Mouse (Mus musculus) forebrain, embryonic 10.5 days (tissue): ENCODE results near the gene Tpbgl. TPM values are rescaled to one million over a fixed set of nuclear protein-coding genes. Genes with fewer than 3 reads are reported as not detected.

Experiments
- DNase-seq: peaks from one replicate; pipeline ENCODE4 v3.0.0-alpha.2; 2017; ENCODE audit warnings: low spot score; ENCODE audit errors: extremely low spot score
- H3K27ac ChIP-seq: fragments of 300-500 bp; sonication (generic); 2 replicates; pipeline ENCODE4 v1.5.1; 2016; ENCODE audit warnings: mild to moderate bottlenecking
- H3K27me3 ChIP-seq: fragments of 300-500 bp; sonication (generic); 2 replicates; pipeline ENCODE4 v1.6.1; 2016; ENCODE audit warnings: mild to moderate bottlenecking; ENCODE audit not compliant: poor library complexity, severe bottlenecking
- H3K36me3 ChIP-seq: fragments of 300-500 bp; sonication (generic); replicated peaks from 2 replicates; pipeline ENCODE4 v1.6.1; 2016; ENCODE audit warnings: mild to moderate bottlenecking, moderate library complexity
- H3K4me1 ChIP-seq: fragments of 300-500 bp; sonication (generic); 2 replicates; pipeline ENCODE4 v1.6.1; 2016
- H3K4me3 ChIP-seq: fragments of 300-500 bp; sonication (generic); 2 replicates; pipeline ENCODE4 v1.5.1; 2016; ENCODE audit warnings: mild to moderate bottlenecking, moderate library complexity
- H3K9me3 ChIP-seq: fragments of 300-500 bp; sonication (generic); 2 replicates; pipeline ENCODE4 v1.6.1; 2016; ENCODE audit warnings: mild to moderate bottlenecking, moderate library complexity
- WGBS: fragments of 180-500 bp; shearing (Covaris S2); methylation state at CpG from one replicate; pipeline ENCODE4 v1.1.7; 2016; 5-methylcytosine and 5-hydroxymethylcytosine counted together
- polyA plus RNA-seq: library from polyadenylated mRNA; unstranded; fragments of >200 nt; fragmentation: Nextera tagmentation; extraction: Ambion mirVana; gene quantifications from 2 replicates; pipeline ENCODE4 v1.2.1, GENCODE M21; 2016

Tpbgl gene
- polyA plus RNA-seq, 1 experiment from 2014 or later = 0.10 TPM

DNA sequence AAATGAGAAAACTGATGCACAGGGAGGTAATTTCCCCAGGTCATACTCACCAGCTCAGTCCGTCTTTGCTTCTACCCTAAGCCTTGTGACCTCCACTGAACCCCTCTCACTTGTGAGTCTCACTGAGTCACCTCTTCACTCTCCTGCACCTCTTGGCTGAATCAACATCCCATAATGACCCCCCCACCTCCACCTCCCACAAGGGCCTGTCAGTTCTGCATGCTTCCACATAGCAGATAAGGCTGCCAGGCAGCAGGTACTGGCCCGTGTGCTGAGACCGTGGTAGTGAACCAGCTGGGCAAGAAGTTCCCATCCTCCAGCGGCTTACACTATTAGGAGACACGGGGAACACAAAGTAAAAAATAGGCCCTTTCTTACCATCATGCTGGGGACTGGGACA, 36.3 kb downstream of the Tpbgl start:
- Histone ChIP-seq H3K4me3 (no peak overlapping the region), H3K27me3 (peaks cover 20% of the 10 kb centered on the region; the same call in 1 of the 2 replicates), H3K9me3 (no peaks in the 10 kb centered on the region), H3K27ac (no peak overlapping the region), H3K36me3 (peaks cover 36% of the 10 kb centered on the region), H3K4me1 (peaks cover 29% of the 10 kb centered on the region)
- no peak for DNase-seq
- WGBS = 73% methylated on average over 5 of the region's 5 CpGs

DNA sequence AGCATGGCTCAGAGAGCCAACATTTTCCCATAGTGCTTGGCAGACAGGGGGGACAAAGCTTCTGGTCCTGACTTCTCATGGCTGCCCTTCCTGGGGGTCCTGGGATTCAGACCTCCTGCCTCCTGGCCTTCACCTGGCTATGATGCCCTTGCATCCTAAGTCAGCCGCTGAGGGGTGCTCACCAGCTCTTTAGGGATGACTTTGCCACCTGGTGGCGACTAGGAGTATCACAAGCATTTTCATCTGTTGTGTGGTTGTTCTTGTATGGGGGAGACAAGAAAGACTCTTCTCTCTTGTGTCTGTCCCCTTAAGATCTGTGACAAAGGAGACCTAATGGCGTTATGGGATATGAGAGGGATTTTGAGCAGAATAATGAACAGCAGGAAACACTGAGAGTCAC, 36.8 kb downstream of the Tpbgl start:
- WGBS = 8% methylated on average over 3 of the region's 3 CpGs
- peaks cover 29% of the 10 kb centered on the region for H3K4me1 ChIP-seq
- H3K4me3 ChIP-seq = no peak overlapping the region
- DNase-seq = peak; percentile 64
- no peaks in the 10 kb centered on the region for H3K9me3 ChIP-seq
- peaks cover 20% of the 10 kb centered on the region; the same call in 1 of the 2 replicates for H3K27me3 ChIP-seq
- H3K36me3 ChIP-seq = peaks cover 35% of the 10 kb centered on the region
- H3K27ac ChIP-seq = no peak overlapping the region

DNA sequence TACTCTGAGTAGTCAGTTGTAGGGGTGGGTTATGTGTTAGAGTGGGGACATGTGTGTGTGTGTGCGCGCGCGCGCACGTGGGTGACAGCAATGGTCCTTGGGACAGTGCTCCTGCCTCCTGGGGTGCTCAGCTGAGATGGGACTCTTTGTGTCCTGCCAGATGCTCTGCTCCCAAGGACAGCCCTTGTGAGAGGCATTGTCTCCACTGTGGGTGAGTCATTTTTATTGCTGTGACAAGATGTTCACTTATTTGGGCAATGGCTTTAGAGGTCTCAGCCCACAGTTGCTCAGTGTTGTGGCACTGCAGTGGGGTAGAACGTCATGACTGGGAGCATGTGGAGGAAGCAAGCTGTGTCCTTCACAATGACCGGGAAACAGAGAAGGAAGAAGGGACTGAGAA, 40.9 kb downstream of the Tpbgl start:
- H3K36me3 ChIP-seq = peaks cover 14% of the 10 kb centered on the region
- H3K9me3 ChIP-seq = no peaks in the 10 kb centered on the region
- WGBS = 94% methylated on average over 8 of the region's 8 CpGs
- DNase-seq = no peak
- peaks cover 53% of the 10 kb centered on the region for H3K4me1 ChIP-seq
- peaks cover 28% of the 10 kb centered on the region for H3K27me3 ChIP-seq
- H3K27ac ChIP-seq = no peak overlapping the region
- no peak overlapping the region for H3K4me3 ChIP-seq

DNA sequence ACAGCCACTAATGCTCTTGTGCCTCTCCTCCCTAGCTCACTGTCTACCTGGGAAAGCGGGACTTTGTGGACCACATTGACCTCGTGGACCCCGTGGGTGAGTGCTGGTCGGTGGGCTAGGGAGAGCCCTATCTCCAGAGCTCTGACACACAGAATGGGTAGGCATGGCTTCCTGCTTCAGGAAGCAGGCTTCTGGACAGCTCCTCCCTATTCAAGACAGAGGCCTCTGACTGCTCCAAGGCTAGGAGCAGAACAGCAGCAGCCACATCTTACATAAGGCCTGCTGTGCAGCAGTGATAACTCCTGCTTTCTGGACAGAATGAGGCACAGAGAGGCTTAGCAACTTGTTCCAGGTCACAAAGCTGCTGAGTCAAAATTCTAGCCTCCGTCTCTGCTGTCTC, 43.3 kb downstream of the Tpbgl start:
- H3K27me3 ChIP-seq = peaks cover 46% of the 10 kb centered on the region
- WGBS = 90% methylated on average over 5 of the region's 5 CpGs
- H3K4me1 ChIP-seq = peaks cover 56% of the 10 kb centered on the region
- H3K9me3 ChIP-seq = no peaks in the 10 kb centered on the region
- no peak overlapping the region for H3K27ac ChIP-seq
- H3K4me3 ChIP-seq = no peak overlapping the region
- H3K36me3 ChIP-seq = peaks cover 14% of the 10 kb centered on the region
- DNase-seq = no peak

DNA sequence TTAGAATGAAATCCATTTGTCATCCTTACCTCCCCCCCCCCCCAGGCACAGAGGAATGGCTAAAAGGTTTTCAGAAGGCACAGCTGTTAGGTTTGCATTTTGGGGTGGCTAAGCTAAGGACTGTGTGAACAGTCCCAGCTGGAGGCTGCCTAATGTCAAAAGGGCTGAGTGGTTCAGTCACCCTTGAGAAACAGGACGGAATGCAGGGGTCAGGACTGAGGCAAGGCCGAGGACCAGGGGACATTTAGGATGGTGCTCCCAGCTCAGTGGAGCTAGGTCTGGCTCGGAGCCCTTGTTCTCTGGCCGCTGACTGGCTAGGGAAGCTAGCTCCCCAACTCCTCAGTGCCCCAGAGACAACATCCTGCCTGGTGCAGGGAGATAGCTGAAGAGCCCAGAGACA, 44.0 kb downstream of the Tpbgl start:
- H3K36me3 ChIP-seq = peaks cover 10% of the 10 kb centered on the region
- no peak overlapping the region for H3K27ac ChIP-seq
- DNase-seq = no peak
- peaks cover 40% of the 10 kb centered on the region for H3K27me3 ChIP-seq
- peaks cover 52% of the 10 kb centered on the region for H3K4me1 ChIP-seq
- H3K9me3 ChIP-seq = no peaks in the 10 kb centered on the region
- H3K4me3 ChIP-seq = no peak overlapping the region
- WGBS = 43% methylated on average over 4 of the region's 4 CpGs

DNA sequence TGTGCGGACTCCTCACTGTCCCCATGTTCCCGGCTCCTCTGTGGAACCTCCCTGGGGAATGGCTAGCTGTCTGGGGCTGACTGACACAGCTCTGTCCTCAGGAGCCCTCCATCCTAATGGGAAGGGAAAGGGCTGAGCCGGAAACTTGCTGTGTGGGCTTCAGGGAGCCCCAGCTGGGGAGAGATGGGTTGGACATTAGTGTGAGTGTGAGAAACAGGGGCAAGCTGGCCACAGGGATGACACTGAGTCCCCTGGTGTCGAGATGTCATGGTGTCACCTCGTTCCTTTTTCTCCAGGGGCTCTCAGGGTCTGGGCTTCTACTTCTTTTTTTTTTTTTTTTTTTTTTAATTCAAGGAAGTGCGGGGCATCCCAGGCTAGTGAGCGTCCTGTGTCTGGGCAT, 44.6 kb downstream of the Tpbgl start:
- Histone ChIP-seq H3K9me3 (no peaks in the 10 kb centered on the region), H3K27me3 (peaks cover 36% of the 10 kb centered on the region), H3K4me3 (no peak overlapping the region), H3K4me1 (peaks cover 51% of the 10 kb centered on the region), H3K36me3 (peaks cover 9% of the 10 kb centered on the region; the same call in 1 of the 2 replicates), H3K27ac (no peak overlapping the region)
- DNase-seq = no peak
- WGBS = 68% methylated on average over 7 of the region's 7 CpGs

DNA sequence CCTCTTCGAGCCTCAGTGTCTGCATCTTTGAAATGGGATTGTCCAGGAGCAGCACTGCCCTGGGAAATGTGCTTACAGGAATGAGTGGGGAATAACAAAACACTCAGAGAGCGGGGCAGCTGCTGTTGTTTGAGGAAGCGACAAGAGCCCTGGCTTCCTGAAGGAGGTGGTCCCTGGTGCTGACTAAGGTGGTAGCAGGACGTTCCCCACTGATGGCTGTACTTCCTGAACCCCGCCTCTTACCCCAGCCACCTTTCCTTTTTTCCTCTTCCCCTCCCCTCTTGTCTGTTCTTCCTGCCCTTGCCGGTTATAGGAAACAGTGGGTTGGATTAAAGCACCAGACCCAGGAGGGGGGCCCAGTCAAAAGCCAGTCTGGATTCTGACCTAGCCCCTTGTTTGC, 46.7 kb downstream of the Tpbgl start:
- H3K4me3 ChIP-seq = peak overlapping the region; percentile 40; the same call in 1 of the 2 replicates
- no peak for DNase-seq
- H3K27me3 ChIP-seq = peaks cover 30% of the 10 kb centered on the region
- WGBS = 33% methylated on average over 6 of the region's 6 CpGs
- no peaks in the 10 kb centered on the region for H3K9me3 ChIP-seq
- H3K36me3 ChIP-seq = 0 out of 2 replicates have a peak, but pooled peaks cover 7% of the 10 kb centered on the region
- H3K27ac ChIP-seq = no peak overlapping the region; the same call in 1 of the 2 replicates
- H3K4me1 ChIP-seq = peaks cover 45% of the 10 kb centered on the region

DNA sequence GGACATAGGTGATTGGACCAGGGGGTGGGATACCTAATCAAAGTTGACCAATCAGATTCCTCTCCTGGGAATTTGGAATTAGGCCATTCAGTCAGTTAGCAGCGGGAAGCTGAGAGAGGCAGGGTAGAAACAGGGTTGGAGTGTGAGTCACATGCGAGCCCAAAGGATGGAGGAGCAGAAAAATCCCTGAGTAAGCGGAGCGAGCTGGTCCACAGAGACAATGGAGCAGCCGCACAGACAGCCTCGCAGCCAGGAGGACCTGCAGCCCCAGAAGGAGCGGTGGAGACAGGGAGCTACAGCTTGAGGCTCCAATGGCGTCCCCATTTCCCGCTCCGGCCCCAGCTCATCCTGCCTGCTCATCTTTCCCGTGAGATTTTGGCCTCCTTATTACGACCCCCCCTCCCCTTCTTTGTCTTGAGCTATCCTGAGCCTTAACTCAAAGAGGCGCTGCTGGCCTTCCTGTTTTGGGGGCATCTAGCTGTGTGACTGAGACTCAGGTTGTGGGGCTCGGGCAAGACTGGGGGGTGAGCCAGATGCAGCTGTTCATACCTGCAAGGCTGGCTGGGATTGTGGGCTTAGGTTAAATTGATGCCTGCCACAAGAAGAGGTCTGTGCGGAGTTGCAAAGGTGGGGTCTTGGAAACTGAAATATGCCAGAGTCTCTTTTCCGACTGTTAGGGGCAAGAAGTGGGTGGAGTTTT, 47.3 kb downstream of the Tpbgl start:
- Histone ChIP-seq H3K27me3 (peaks cover 30% of the 10 kb centered on the region), H3K4me3 (peak overlapping the region; percentile 40), H3K36me3 (0 out of 2 replicates have a peak, but pooled peaks cover 6% of the 10 kb centered on the region), H3K9me3 (no peaks in the 10 kb centered on the region), H3K27ac (peak overlapping the region; percentile 75), H3K4me1 (peaks cover 45% of the 10 kb centered on the region)
- DNase-seq = no peak
- 7% methylated on average over 16 of the region's 16 CpGs for WGBS

DNA sequence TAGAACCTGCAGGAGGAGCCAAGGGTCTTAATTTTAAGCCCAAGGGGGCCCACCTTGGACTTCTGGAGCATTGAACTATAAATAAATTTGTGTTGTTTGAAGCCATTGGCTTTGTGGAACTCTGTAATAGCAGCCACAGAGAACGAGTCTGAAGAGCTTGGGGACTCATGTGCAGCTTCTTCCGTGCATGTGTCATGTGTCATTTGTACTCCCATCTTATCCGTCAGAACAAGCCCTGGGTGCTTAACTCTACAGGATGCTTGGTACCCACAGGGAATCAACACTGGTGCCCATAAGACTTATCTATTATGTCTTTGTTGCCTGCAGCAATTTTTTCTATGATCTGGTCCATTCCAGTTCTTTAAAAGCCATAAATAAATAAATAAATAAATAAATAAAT, 48.7 kb downstream of the Tpbgl start:
- no peaks in the 10 kb centered on the region for H3K36me3 ChIP-seq
- no peaks in the 10 kb centered on the region for H3K9me3 ChIP-seq
- peaks cover 45% of the 10 kb centered on the region for H3K4me1 ChIP-seq
- no peak for DNase-seq
- H3K27me3 ChIP-seq = peaks cover 30% of the 10 kb centered on the region
- no peak overlapping the region for H3K4me3 ChIP-seq
- no peak overlapping the region for H3K27ac ChIP-seq
- 82% methylated on average over 3 of the region's 3 CpGs for WGBS

Other genes starting within 250 kb of the Tpbgl start
- 12.7 and 15.9 TPM in 2 replicates for gene Gdpd5, start 245.7 kb downstream of the Tpbgl start, polyA plus RNA-seq
- 0.75 and 0.97 TPM in 2 replicates for gene Klhl35, start 161.1 kb downstream of the Tpbgl start, polyA plus RNA-seq
- 762 and 795 TPM in 2 replicates for gene Rps3, start 143.4 kb downstream of the Tpbgl start, polyA plus RNA-seq
- gene Arrb1, start 91.6 kb downstream of the Tpbgl start, polyA plus RNA-seq = 9.3 and 11.9 TPM in 2 replicates
- 1.6 and 2.0 TPM in 2 replicates for gene Slco2b1, start 84.2 kb upstream of the Tpbgl start, polyA plus RNA-seq
- not detected in 2 replicates for gene Olfr520, start 103.2 kb upstream of the Tpbgl start, polyA plus RNA-seq
- not detected in 2 replicates for gene Olfr521, start 136.4 kb upstream of the Tpbgl start, polyA plus RNA-seq
- 2.1 and 2.2 TPM in 2 replicates for gene Neu3, start 201.3 kb upstream of the Tpbgl start, polyA plus RNA-seq
- 0.48 and 0.52 TPM in 2 replicates for gene Xrra1, start 232.0 kb upstream of the Tpbgl start, polyA plus RNA-seq
- gene Spcs2, start 236.4 kb upstream of the Tpbgl start, polyA plus RNA-seq = 367 and 394 TPM in 2 replicates